Mouse (Mus musculus) gastrocnemius, postnatal 4 days (tissue): Measurements from ENCODE around the gene Bptf. TPM values are rescaled to one million over a fixed set of nuclear protein-coding genes. Genes with fewer than 3 reads are reported as not detected.

ENCODE experiments used
- DNase-seq, 2 experiments: peaks; one replicate each; pipeline ENCODE4 v3.0.0; 2021 to 2022; ENCODE audit warnings: low spot score in 2 of 2, mixed read lengths in 2 of 2
- total RNA-seq, 2 experiments: library from RNA; stranded (reverse); gene quantifications; 2 replicates each; pipeline ENCODE4 v1.2.3; 2021

The Bptf gene
- total RNA-seq, 2 experiments from 2014 or later, result 41.5 to 45.7 TPM

GRCm38 (mm10) chr11:107124327-107124731 lies 7.6 kb downstream of the Bptf start:
- peak in 1 of 2 experiments; percentile 25 for DNase-seq

- DNase-seq, result no peak
These were observed 14.1 kb downstream of the Bptf start for GRCm38 (mm10) chr11:107117789-107118188.

- no peak for DNase-seq
These were observed 17.9 kb downstream of the Bptf start for GRCm38 (mm10) chr11:107113881-107114557.

GRCm38 (mm10) chr11:107113112-107113511 lies 18.8 kb downstream of the Bptf start:
- DNase-seq, result no peak

GRCm38 (mm10) chr11:107109669-107110068 lies 22.3 kb downstream of the Bptf start:
- DNase-seq, result no peak

GRCm38 (mm10) chr11:107108892-107109291 lies 23.0 kb downstream of the Bptf start:
- DNase-seq, result no peak

GRCm38 (mm10) chr11:107107725-107108078 lies 24.2 kb downstream of the Bptf start:
- no peak for DNase-seq

GRCm38 (mm10) chr11:107106978-107107724 lies 24.8 kb downstream of the Bptf start:
- no peak for DNase-seq

GRCm38 (mm10) chr11:107106461-107106860 lies 25.5 kb downstream of the Bptf start:
- no peak for DNase-seq

- peak; percentile 52 to 72 for DNase-seq
These were observed 26.7 kb downstream of the Bptf start for GRCm38 (mm10) chr11:107105227-107105626.

GRCm38 (mm10) chr11:107103736-107104135 lies 28.2 kb downstream of the Bptf start:
- no peak for DNase-seq

- DNase-seq, result no peak
These were observed 28.7 kb downstream of the Bptf start for GRCm38 (mm10) chr11:107103224-107103589.

- no peak for DNase-seq
These were observed 29.3 kb downstream of the Bptf start for GRCm38 (mm10) chr11:107102465-107103223.

GRCm38 (mm10) chr11:107096973-107097372 lies 35.0 kb downstream of the Bptf start:
- DNase-seq, result no peak

GRCm38 (mm10) chr11:107093871-107094270 lies 38.1 kb downstream of the Bptf start:
- DNase-seq, result no peak

GRCm38 (mm10) chr11:107092637-107093036 lies 39.3 kb downstream of the Bptf start:
- no peak for DNase-seq

GRCm38 (mm10) chr11:107085866-107086265 lies 46.1 kb downstream of the Bptf start:
- DNase-seq, result no peak

- DNase-seq, result no peak
These were observed 48.4 kb downstream of the Bptf start for GRCm38 (mm10) chr11:107083480-107083879.

- no peak for DNase-seq
These were observed 66.6 kb downstream of the Bptf start for GRCm38 (mm10) chr11:107065216-107065785.

GRCm38 (mm10) chr11:107064590-107064989 lies 67.3 kb downstream of the Bptf start:
- DNase-seq, result no peak

GRCm38 (mm10) chr11:107063067-107063466 lies 68.9 kb downstream of the Bptf start:
- no peak for DNase-seq

GRCm38 (mm10) chr11:107060941-107061340 lies 71.0 kb downstream of the Bptf start:
- DNase-seq, result no peak
